Mouse (Mus musculus): ENCODE results near the gene Cdkl4. TPM values are rescaled to one million over a fixed set of nuclear protein-coding genes. Genes with fewer than 3 reads are reported as not detected.

Cdkl4 gene
- polyA plus RNA-seq, 1 experiment from 2014 or later = 5.5 TPM

GRCm38 (mm10) chr17:80560669-80561401, 16.8 kb downstream of the Cdkl4 start:
- Histone ChIP-seq H3K27me3 (replicated peaks) (no peaks in the 10 kb centered on the region), H3K4me2 (no peak overlapping the region), H3K27ac (no peak overlapping the region), H3K4me3 (no peak overlapping the region), H3K9me3 (no peaks in the 10 kb centered on the region), H3K36me3 (replicated peaks) (no peaks in the 10 kb centered on the region), H3K9ac (no peak overlapping the region), H3K4me1 (0 out of 2 replicates have a peak, but pooled peaks cover 3% of the 10 kb centered on the region)
- ATAC-seq (replicated peaks) = peak; percentile 65; the same call in 1 of the 2 replicates
- WGBS = 21% methylated on average over 12 of the region's 12 CpGs

GRCm38 (mm10) chr17:80559745-80560144, 17.9 kb downstream of the Cdkl4 start:
- no peak overlapping the region for H3K9ac ChIP-seq
- no peaks in the 10 kb centered on the region for H3K9me3 ChIP-seq
- H3K4me2 ChIP-seq = no peak overlapping the region
- no peaks in the 10 kb centered on the region for H3K36me3 ChIP-seq (replicated peaks)
- no peak overlapping the region for H3K4me3 ChIP-seq
- peaks cover 3% of the 10 kb centered on the region; the same call in 1 of the 2 replicates for H3K4me1 ChIP-seq
- WGBS = 85% methylated on average over 4 of the region's 4 CpGs
- no peak for ATAC-seq (replicated peaks)
- no peaks in the 10 kb centered on the region for H3K27me3 ChIP-seq (replicated peaks)
- no peak overlapping the region for H3K27ac ChIP-seq

GRCm38 (mm10) chr17:80559050-80559449, 18.6 kb downstream of the Cdkl4 start:
- H3K4me3 ChIP-seq = no peak overlapping the region
- peaks cover 8% of the 10 kb centered on the region for H3K4me1 ChIP-seq
- no peak for ATAC-seq (replicated peaks)
- H3K9ac ChIP-seq = no peak overlapping the region
- no peaks in the 10 kb centered on the region for H3K9me3 ChIP-seq
- 40% methylated on average over 11 of the region's 11 CpGs for WGBS
- H3K36me3 ChIP-seq (replicated peaks) = no peaks in the 10 kb centered on the region
- H3K27ac ChIP-seq = no peak overlapping the region
- no peaks in the 10 kb centered on the region for H3K27me3 ChIP-seq (replicated peaks)
- no peak overlapping the region for H3K4me2 ChIP-seq

GRCm38 (mm10) chr17:80558583-80558982, 19.0 kb downstream of the Cdkl4 start:
- no peak overlapping the region for H3K4me3 ChIP-seq
- H3K9ac ChIP-seq = no peak overlapping the region
- WGBS = 73% methylated on average over 14 of the region's 14 CpGs
- no peak overlapping the region for H3K4me2 ChIP-seq
- peaks cover 8% of the 10 kb centered on the region for H3K4me1 ChIP-seq
- no peaks in the 10 kb centered on the region for H3K9me3 ChIP-seq
- ATAC-seq (replicated peaks) = no peak
- no peaks in the 10 kb centered on the region for H3K27me3 ChIP-seq (replicated peaks)
- H3K36me3 ChIP-seq (replicated peaks) = no peaks in the 10 kb centered on the region
- no peak overlapping the region for H3K27ac ChIP-seq

- WGBS = 96% methylated on average over 5 of the region's 5 CpGs
- Histone ChIP-seq H3K36me3 (replicated peaks) (no peaks in the 10 kb centered on the region), H3K4me2 (no peak overlapping the region), H3K4me3 (no peak overlapping the region), H3K27me3 (replicated peaks) (no peaks in the 10 kb centered on the region), H3K4me1 (peaks cover 14% of the 10 kb centered on the region), H3K9me3 (no peaks in the 10 kb centered on the region), H3K9ac (no peak overlapping the region), H3K27ac (no peak overlapping the region)
- no peak for ATAC-seq (replicated peaks)
Measured at GRCm38 (mm10) chr17:80557461-80557860, 20.2 kb downstream of the Cdkl4 start.

- no peaks in the 10 kb centered on the region for H3K27me3 ChIP-seq (replicated peaks)
- H3K4me2 ChIP-seq = peak overlapping the region; percentile 59
- ATAC-seq (replicated peaks) = peak; percentile 94
- H3K4me3 ChIP-seq = peak overlapping the region; percentile 56
- no peaks in the 10 kb centered on the region for H3K9me3 ChIP-seq
- H3K9ac ChIP-seq = peak overlapping the region; percentile 62
- H3K27ac ChIP-seq = peak overlapping the region; percentile 85
- WGBS = 3% methylated on average over 35 of the region's 35 CpGs
- H3K4me1 ChIP-seq = peaks cover 11% of the 10 kb centered on the region
- H3K36me3 ChIP-seq (replicated peaks) = no peaks in the 10 kb centered on the region
Measured at GRCm38 (mm10) chr17:80553318-80554270, 24.0 kb downstream of the Cdkl4 start.

- Histone ChIP-seq H3K36me3 (replicated peaks) (no peaks in the 10 kb centered on the region), H3K9me3 (no peaks in the 10 kb centered on the region), H3K4me3 (peak overlapping the region; percentile 56), H3K27ac (peak overlapping the region; percentile 85), H3K27me3 (replicated peaks) (no peaks in the 10 kb centered on the region), H3K9ac (no peak overlapping the region), H3K4me1 (peaks cover 11% of the 10 kb centered on the region), H3K4me2 (peak overlapping the region; percentile 59; the same call in 1 of the 2 replicates)
- ATAC-seq (replicated peaks) = no peak
- WGBS = 69% methylated on average over 4 of the region's 4 CpGs
Measured at GRCm38 (mm10) chr17:80552653-80553052, 25.0 kb downstream of the Cdkl4 start.

GRCm38 (mm10) chr17:80550981-80551380, 26.6 kb downstream of the Cdkl4 start:
- no peaks in the 10 kb centered on the region for H3K9me3 ChIP-seq
- no peak overlapping the region for H3K4me2 ChIP-seq
- H3K4me1 ChIP-seq = peaks cover 11% of the 10 kb centered on the region
- H3K27me3 ChIP-seq (replicated peaks) = no peaks in the 10 kb centered on the region
- no peak overlapping the region for H3K9ac ChIP-seq
- no peak overlapping the region for H3K4me3 ChIP-seq
- WGBS = 83% methylated on average over 15 of the region's 15 CpGs
- ATAC-seq (replicated peaks) = no peak
- H3K36me3 ChIP-seq (replicated peaks) = no peaks in the 10 kb centered on the region
- no peak overlapping the region for H3K27ac ChIP-seq

- Histone ChIP-seq H3K4me3 (no peak overlapping the region), H3K27me3 (replicated peaks) (no peaks in the 10 kb centered on the region), H3K9ac (no peak overlapping the region), H3K27ac (no peak overlapping the region), H3K4me2 (no peak overlapping the region), H3K36me3 (replicated peaks) (no peaks in the 10 kb centered on the region), H3K4me1 (no peaks in the 10 kb centered on the region), H3K9me3 (no peaks in the 10 kb centered on the region)
- ATAC-seq (replicated peaks) = no peak
- 93% methylated on average over 2 of the region's 2 CpGs for WGBS
Measured at GRCm38 (mm10) chr17:80546846-80547245, 30.8 kb downstream of the Cdkl4 start.

- no peak overlapping the region for H3K4me2 ChIP-seq
- H3K27me3 ChIP-seq (replicated peaks) = no peaks in the 10 kb centered on the region
- H3K9ac ChIP-seq = no peak overlapping the region
- H3K27ac ChIP-seq = no peak overlapping the region
- no peaks in the 10 kb centered on the region for H3K36me3 ChIP-seq (replicated peaks)
- ATAC-seq (replicated peaks) = no peak
- H3K4me1 ChIP-seq = no peaks in the 10 kb centered on the region
- no peaks in the 10 kb centered on the region for H3K9me3 ChIP-seq
- 92% methylated on average over 8 of the region's 8 CpGs for WGBS
- H3K4me3 ChIP-seq = no peak overlapping the region
Measured at GRCm38 (mm10) chr17:80546227-80546626, 31.4 kb downstream of the Cdkl4 start.

- Histone ChIP-seq H3K4me2 (no peak overlapping the region), H3K9ac (no peak overlapping the region), H3K36me3 (replicated peaks) (no peaks in the 10 kb centered on the region), H3K4me1 (no peaks in the 10 kb centered on the region), H3K27ac (no peak overlapping the region), H3K4me3 (no peak overlapping the region), H3K27me3 (replicated peaks) (no peaks in the 10 kb centered on the region), H3K9me3 (no peaks in the 10 kb centered on the region)
- 92% methylated on average over 20 of the region's 20 CpGs for WGBS
- ATAC-seq (replicated peaks) = no peak
Measured at GRCm38 (mm10) chr17:80543646-80544045, 34.0 kb downstream of the Cdkl4 start.

- no peak overlapping the region for H3K27ac ChIP-seq
- 64% methylated on average over 6 of the region's 6 CpGs for WGBS
- H3K4me2 ChIP-seq = no peak overlapping the region
- H3K27me3 ChIP-seq (replicated peaks) = no peaks in the 10 kb centered on the region
- H3K4me1 ChIP-seq = no peaks in the 10 kb centered on the region
- no peak overlapping the region for H3K9ac ChIP-seq
- no peak for ATAC-seq (replicated peaks)
- no peaks in the 10 kb centered on the region for H3K36me3 ChIP-seq (replicated peaks)
- no peaks in the 10 kb centered on the region for H3K9me3 ChIP-seq
- H3K4me3 ChIP-seq = no peak overlapping the region
Measured at GRCm38 (mm10) chr17:80537136-80537535, 40.5 kb downstream of the Cdkl4 start.
